Mouse (Mus musculus) liver, embryonic 15.5 days (tissue): ENCODE results near the gene Zfp697. TPM values are rescaled to one million over a fixed set of nuclear protein-coding genes. Genes with fewer than 3 reads are reported as not detected.

ENCODE experiments used
- polyA plus RNA-seq: library from polyadenylated mRNA; unstranded; fragments of >200 nt; fragmentation: Nextera tagmentation; extraction: Ambion mirVana; gene quantifications from 2 replicates; pipeline ENCODE4 v1.2.1, GENCODE M21; 2015

Gene Zfp697
- polyA plus RNA-seq, 1 experiment from 2014 or later, result 2.1 TPM

Other genes with a start within 250 kb of the Zfp697 start
- not detected in 2 replicates for gene Adam30, start 221.8 kb upstream of the Zfp697 start, polyA plus RNA-seq
- not detected in 2 replicates for gene Reg4, start 160.3 kb upstream of the Zfp697 start, polyA plus RNA-seq
- gene Hmgcs2, start 102.0 kb upstream of the Zfp697 start, polyA plus RNA-seq, result 155 and 223 TPM in 2 replicates
- gene Phgdh, start 42.5 kb upstream of the Zfp697 start, polyA plus RNA-seq, result 208 and 233 TPM in 2 replicates
- not detected in 2 replicates for gene Gm4450, start 74.7 kb downstream of the Zfp697 start, polyA plus RNA-seq
- gene Hsd3b4, start 128.1 kb downstream of the Zfp697 start, polyA plus RNA-seq, result 0.13 and 0.15 TPM in 2 replicates
- 0.13 and 0.15 TPM in 2 replicates for gene Gm10681, start 206.3 kb downstream of the Zfp697 start, polyA plus RNA-seq
- gene Hsd3b5, start 247.8 kb downstream of the Zfp697 start, polyA plus RNA-seq, result 0.07 TPM in 1 of 2 replicates, not detected in the other